Mouse (Mus musculus): ENCODE measurements around the gene Psme3. TPM values are rescaled to one million over a fixed set of nuclear protein-coding genes. Genes with fewer than 3 reads are reported as not detected.
"Not testable (repeated sequence)": the region's sequence is repeated elsewhere in the genome, so short reads cannot be mapped to it uniquely, and the experiment has no call there.

Psme3 gene
- total RNA-seq, 1 experiment from 2014 or later, result 128 TPM

- ATAC-seq (replicated peaks in 1 of 2; ENCODE audit: insufficient read depth in 1 of 2, low FRiP score in 2 of 2, low TSS enrichment in 1 of 2, low read depth in 1 of 2, poor library complexity in 2 of 2, severe bottlenecking in 2 of 2), result peak; percentile 95 to 96
Measured at GRCm38 (mm10) chr11:101302004-101302798, 13.8 kb upstream of the Psme3 start, which contains the start of gene Becn1. Becn1 (minus strand) TSS chr11:101302286.

- ATAC-seq (replicated peaks in 1 of 2; ENCODE audit: insufficient read depth in 1 of 2, low FRiP score in 2 of 2, low TSS enrichment in 1 of 2, low read depth in 1 of 2, poor library complexity in 2 of 2, severe bottlenecking in 2 of 2), result no peak
Measured at GRCm38 (mm10) chr11:101307744-101308143, 8.3 kb upstream of the Psme3 start.

GRCm38 (mm10) chr11:101311083-101311482 is 4.9 kb upstream of the Psme3 start:
- no peak for ATAC-seq (replicated peaks in 1 of 2; ENCODE audit: insufficient read depth in 1 of 2, low FRiP score in 2 of 2, low TSS enrichment in 1 of 2, low read depth in 1 of 2, poor library complexity in 2 of 2, severe bottlenecking in 2 of 2)

- ATAC-seq (replicated peaks in 1 of 2; ENCODE audit: insufficient read depth in 1 of 2, low FRiP score in 2 of 2, low TSS enrichment in 1 of 2, low read depth in 1 of 2, poor library complexity in 2 of 2, severe bottlenecking in 2 of 2), result no peak
Measured at GRCm38 (mm10) chr11:101312150-101312549, 3.9 kb upstream of the Psme3 start.

GRCm38 (mm10) chr11:101314567-101314966 is 1.4 kb upstream of the Psme3 start:
- no peak for ATAC-seq (replicated peaks in 1 of 2; ENCODE audit: insufficient read depth in 1 of 2, low FRiP score in 2 of 2, low TSS enrichment in 1 of 2, low read depth in 1 of 2, poor library complexity in 2 of 2, severe bottlenecking in 2 of 2)

- ATAC-seq (replicated peaks in 1 of 2; ENCODE audit: insufficient read depth in 1 of 2, low FRiP score in 2 of 2, low TSS enrichment in 1 of 2, low read depth in 1 of 2, poor library complexity in 2 of 2, severe bottlenecking in 2 of 2), result no peak
Measured at GRCm38 (mm10) chr11:101315082-101315650, 847 bp upstream of the Psme3 start.

GRCm38 (mm10) chr11:101316501-101316917 is 496 bp downstream of the Psme3 start:
- peak; percentile 14 to 41; a peak in 1 of 4 replicates for ATAC-seq (replicated peaks in 1 of 2; ENCODE audit: insufficient read depth in 1 of 2, low FRiP score in 2 of 2, low TSS enrichment in 1 of 2, low read depth in 1 of 2, poor library complexity in 2 of 2, severe bottlenecking in 2 of 2)

GRCm38 (mm10) chr11:101323609-101324008 is 7.6 kb downstream of the Psme3 start:
- peak; percentile 57 to 78; a peak in 3 of 4 replicates for ATAC-seq (replicated peaks in 1 of 2; ENCODE audit: insufficient read depth in 1 of 2, low FRiP score in 2 of 2, low TSS enrichment in 1 of 2, low read depth in 1 of 2, poor library complexity in 2 of 2, severe bottlenecking in 2 of 2)

- no peak for ATAC-seq (replicated peaks in 1 of 2; ENCODE audit: insufficient read depth in 1 of 2, low FRiP score in 2 of 2, low TSS enrichment in 1 of 2, low read depth in 1 of 2, poor library complexity in 2 of 2, severe bottlenecking in 2 of 2)
Measured at GRCm38 (mm10) chr11:101324763-101325162, 8.8 kb downstream of the Psme3 start, which contains the start of gene Aoc2. Aoc2 (plus strand) TSS chr11:101325063.

- not testable (repeated sequence) for ATAC-seq (replicated peaks in 1 of 2; ENCODE audit: insufficient read depth in 1 of 2, low FRiP score in 2 of 2, low TSS enrichment in 1 of 2, low read depth in 1 of 2, poor library complexity in 2 of 2, severe bottlenecking in 2 of 2)
Measured at GRCm38 (mm10) chr11:101325201-101325600, 9.2 kb downstream of the Psme3 start.

- ATAC-seq (replicated peaks in 1 of 2; ENCODE audit: insufficient read depth in 1 of 2, low FRiP score in 2 of 2, low TSS enrichment in 1 of 2, low read depth in 1 of 2, poor library complexity in 2 of 2, severe bottlenecking in 2 of 2), result no peak
Measured at GRCm38 (mm10) chr11:101326147-101326546, 10.1 kb downstream of the Psme3 start.

- ATAC-seq (replicated peaks in 1 of 2; ENCODE audit: insufficient read depth in 1 of 2, low FRiP score in 2 of 2, low TSS enrichment in 1 of 2, low read depth in 1 of 2, poor library complexity in 2 of 2, severe bottlenecking in 2 of 2), result no peak
Measured at GRCm38 (mm10) chr11:101327311-101327710, 11.3 kb downstream of the Psme3 start.

- ATAC-seq (replicated peaks in 1 of 2; ENCODE audit: insufficient read depth in 1 of 2, low FRiP score in 2 of 2, low TSS enrichment in 1 of 2, low read depth in 1 of 2, poor library complexity in 2 of 2, severe bottlenecking in 2 of 2), result no peak
Measured at GRCm38 (mm10) chr11:101328941-101329635, 13.1 kb downstream of the Psme3 start.

- ATAC-seq (replicated peaks in 1 of 2; ENCODE audit: insufficient read depth in 1 of 2, low FRiP score in 2 of 2, low TSS enrichment in 1 of 2, low read depth in 1 of 2, poor library complexity in 2 of 2, severe bottlenecking in 2 of 2), result no peak
Measured at GRCm38 (mm10) chr11:101330371-101330924, 14.4 kb downstream of the Psme3 start, which contains the start of gene Aoc3. Aoc3 (plus strand) TSS chr11:101330605.

- ATAC-seq (replicated peaks in 1 of 2; ENCODE audit: insufficient read depth in 1 of 2, low FRiP score in 2 of 2, low TSS enrichment in 1 of 2, low read depth in 1 of 2, poor library complexity in 2 of 2, severe bottlenecking in 2 of 2), result not testable (repeated sequence)
Measured at GRCm38 (mm10) chr11:101330961-101331360, 14.9 kb downstream of the Psme3 start.

- no peak for ATAC-seq (replicated peaks in 1 of 2; ENCODE audit: insufficient read depth in 1 of 2, low FRiP score in 2 of 2, low TSS enrichment in 1 of 2, low read depth in 1 of 2, poor library complexity in 2 of 2, severe bottlenecking in 2 of 2)
Measured at GRCm38 (mm10) chr11:101332537-101332936, 16.5 kb downstream of the Psme3 start.

GRCm38 (mm10) chr11:101334023-101334422 is 18.0 kb downstream of the Psme3 start:
- no peak for ATAC-seq (replicated peaks in 1 of 2; ENCODE audit: insufficient read depth in 1 of 2, low FRiP score in 2 of 2, low TSS enrichment in 1 of 2, low read depth in 1 of 2, poor library complexity in 2 of 2, severe bottlenecking in 2 of 2)

- no peak for ATAC-seq (replicated peaks in 1 of 2; ENCODE audit: insufficient read depth in 1 of 2, low FRiP score in 2 of 2, low TSS enrichment in 1 of 2, low read depth in 1 of 2, poor library complexity in 2 of 2, severe bottlenecking in 2 of 2)
Measured at GRCm38 (mm10) chr11:101334516-101334915, 18.5 kb downstream of the Psme3 start.

Measured in hematopoietic stem cell, adult 5-6 weeks (primary cell).